Comparison of ENCODE assay signal across 2 mouse cellular contexts in genomic region chr3:144813336-144813735, GRCm38 (mm10).
DNase-seq lines count a peak whose midpoint lies in the region; ATAC-seq lines count a peak whose summit lies in the region.

No protein-coding gene starts in this region.

- peak; percentile 50 for DNase-seq in brain, adult 2 months (ENCODE audit: low read depth, low spot score)

- peak; percentile 92 for ATAC-seq in frontal cortex, adult (ENCODE audit: low TSS enrichment)
